12 mouse cellular contexts compared by ENCODE assay signal in the genomic region with DNA sequence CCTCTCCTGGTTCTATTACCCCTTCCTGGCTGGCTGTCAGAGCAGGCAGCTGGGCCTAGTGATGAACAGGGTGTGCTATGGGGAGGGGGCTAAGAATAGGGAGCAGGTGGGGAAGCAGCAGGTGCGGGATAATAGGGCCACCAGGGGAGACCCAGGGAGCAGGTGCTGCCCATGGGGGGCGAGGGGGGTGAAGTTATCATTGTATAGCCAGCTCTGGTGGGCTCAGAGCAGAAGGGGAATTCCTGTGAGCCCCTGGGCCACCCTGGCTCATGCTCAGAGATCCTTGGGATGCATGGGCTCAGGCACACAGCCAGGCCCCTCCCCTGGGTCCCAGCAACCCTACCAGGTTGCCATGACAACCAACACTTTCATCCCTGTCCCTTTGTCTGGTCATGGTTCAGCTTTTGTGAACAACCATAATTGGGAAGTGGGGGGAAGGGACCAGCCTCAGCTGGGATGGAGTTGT. TPM values are rescaled to one million over a fixed set of nuclear protein-coding genes. Genes with fewer than 3 reads are reported as not detected.
A peak's percentile ranks its signal among the peaks of the same experiment; 100 is the strongest.
DNase-seq lines count a peak whose midpoint lies in the region; ATAC-seq and TF ChIP-seq lines count a peak whose summit lies in the region.
"Had no signal": no experiment of that assay in that cellular context is flagged by ENCODE, and none has a peak within 500 bp of the region (broad histone marks: within the 10 kb centered on the region; RNA-seq: fewer than 3 reads in every experiment).

No protein-coding gene starts in this region.

- no peaks in the 10 kb centered on the region for H3K9me3 ChIP-seq in lung, embryonic 14.5 days (ENCODE audit: low read depth, low read length)
- H3K9me3 ChIP-seq in embryonic facial prominence, embryonic 13.5 days = no peaks in the 10 kb centered on the region
- no peaks in the 10 kb centered on the region for H3K9me3 ChIP-seq in hindbrain, embryonic 16.5 days (ENCODE audit: control insufficient read depth, low read length)

- no peak overlapping the region for H3K9ac ChIP-seq in lung, embryonic 14.5 days
- H3K9ac ChIP-seq in embryonic facial prominence, embryonic 13.5 days = no peak overlapping the region
- no peak overlapping the region for H3K9ac ChIP-seq in hindbrain, embryonic 16.5 days (ENCODE audit: low read depth, low read length)

- no peak for TF ChIP-seq CTCF in lung, embryonic 14.5 days (IDR thresholded peaks at IDR 0.05; ENCODE audit: low read depth)

- 43% methylated on average over 2 of the region's 2 CpGs for WGBS in lung, embryonic 14.5 days
- WGBS in embryonic facial prominence, embryonic 13.5 days = 42% methylated on average over 2 of the region's 2 CpGs
- 10% methylated on average over 1 of the region's 2 CpGs for WGBS in hindbrain, embryonic 16.5 days

- DNase-seq in lung, embryonic 14.5 days = peak; percentile 14
- DNase-seq in lung, postnatal 36 days = no peak
- DNase-seq in retina, embryonic 14.5 days (ENCODE audit: low spot score) = peak; percentile 82
- DNase-seq in frontal cortex, postnatal 25 days (ENCODE audit: low spot score in 2 of 2) = no peak
- no peak for DNase-seq in right cerebral cortex, adult 2 months (ENCODE audit: low spot score in 2 of 2)
- DNase-seq: heart, adult 2 months; kidney, adult 18-20 months had no signal

- H3K36me3 ChIP-seq in lung, embryonic 14.5 days (ENCODE audit: insufficient read depth) = no peaks in the 10 kb centered on the region
- no peaks in the 10 kb centered on the region for H3K36me3 ChIP-seq in embryonic facial prominence, embryonic 13.5 days
- H3K36me3 ChIP-seq in hindbrain, embryonic 16.5 days (ENCODE audit: control insufficient read depth, insufficient read depth, low read length) = no peaks in the 10 kb centered on the region

- H3K4me2 ChIP-seq in lung, embryonic 14.5 days = no peak overlapping the region
- no peak overlapping the region for H3K4me2 ChIP-seq in embryonic facial prominence, embryonic 13.5 days
- no peak overlapping the region for H3K4me2 ChIP-seq in hindbrain, embryonic 16.5 days (ENCODE audit: low read length)

- H3K27ac ChIP-seq in lung, embryonic 14.5 days (ENCODE audit: low read depth) = no peak overlapping the region
- no peak overlapping the region for H3K27ac ChIP-seq in embryonic facial prominence, embryonic 13.5 days
- H3K27ac ChIP-seq in hindbrain, embryonic 16.5 days (ENCODE audit: low read depth, low read length) = peak overlapping the region; percentile 65
- H3K27ac ChIP-seq: heart, adult 2 months had no signal

- H3K27me3 ChIP-seq in lung, embryonic 14.5 days (ENCODE audit: insufficient read depth, low read length) = no peaks in the 10 kb centered on the region
- no peaks in the 10 kb centered on the region for H3K27me3 ChIP-seq in embryonic facial prominence, embryonic 13.5 days
- no peaks in the 10 kb centered on the region for H3K27me3 ChIP-seq in hindbrain, embryonic 16.5 days (replicated peaks; ENCODE audit: control insufficient read depth, insufficient read depth, low read length)
- H3K27me3 ChIP-seq: CH12.LX had no signal

- H3K4me3 ChIP-seq in lung, embryonic 14.5 days (ENCODE audit: low read depth, low read length) = no peak overlapping the region
- H3K4me3 ChIP-seq in embryonic facial prominence, embryonic 13.5 days = no peak overlapping the region
- H3K4me3 ChIP-seq in hindbrain, embryonic 16.5 days (ENCODE audit: low read length) = no peak overlapping the region
- H3K4me3 ChIP-seq: heart, adult 2 months had no signal

- H3K4me1 ChIP-seq in lung, embryonic 14.5 days (ENCODE audit: insufficient read depth) = no peaks in the 10 kb centered on the region
- H3K4me1 ChIP-seq in embryonic facial prominence, embryonic 13.5 days = peaks cover 7% of the 10 kb centered on the region
- peaks cover 12% of the 10 kb centered on the region for H3K4me1 ChIP-seq in hindbrain, embryonic 16.5 days (ENCODE audit: control insufficient read depth, insufficient read depth, low read depth, low read length)

- no peak for ATAC-seq in lung, embryonic 14.5 days (ENCODE audit: insufficient read depth)
- peak; percentile 43; the same call in 1 of the 2 replicates for ATAC-seq in embryonic facial prominence, embryonic 13.5 days (ENCODE audit: insufficient number of reproducible peaks, insufficient read depth, low FRiP score, low TSS enrichment, low read depth)
- peak; percentile 92 for ATAC-seq in hindbrain, embryonic 16.5 days
- no peak for ATAC-seq in erythroid progenitor cell, adult 5-6 weeks (replicated peaks; ENCODE audit: low FRiP score, poor library complexity, severe bottlenecking)
- ATAC-seq: lung, postnatal 0 days had no signal

RNA-seq across cellular contexts. Expression of a gene that starts 30.2 kb away (rescaled TPM):
- 0.95 and 1.0 TPM in 2 replicates for polyA plus RNA-seq in lung, embryonic 14.5 days (2014; fragmentation: Nextera tagmentation; extraction: Ambion mirVana)
- polyA plus RNA-seq in embryonic facial prominence, embryonic 13.5 days (2015; fragmentation: Nextera tagmentation; extraction: Ambion mirVana) = 0.21 and 0.37 TPM in 2 replicates
- polyA plus RNA-seq in hindbrain, embryonic 16.5 days (2015; fragmentation: Nextera tagmentation; extraction: Ambion mirVana) = 1.3 and 1.5 TPM in 2 replicates
- not detected in 2 replicates for total RNA-seq in erythroid progenitor cell, adult 5-6 weeks (2015; ENCODE audit: low replicate concordance)
- total RNA-seq in erythroid progenitor cell, adult 5-6 weeks (2017; ENCODE audit: low replicate concordance) = not detected in 2 replicates
- total RNA-seq: heart, adult 2 months had no signal
- polyA plus RNA-seq: heart, adult 2 months had no signal

RNA-seq across cellular contexts. Expression of a gene that starts 31.1 kb away (rescaled TPM):
- 1.5 and 1.6 TPM in 2 replicates for polyA plus RNA-seq in lung, embryonic 14.5 days (2014; fragmentation: Nextera tagmentation; extraction: Ambion mirVana)
- polyA plus RNA-seq in embryonic facial prominence, embryonic 13.5 days (2015; fragmentation: Nextera tagmentation; extraction: Ambion mirVana) = 4.3 and 4.6 TPM in 2 replicates
- 2.1 TPM in 2 replicates for polyA plus RNA-seq in hindbrain, embryonic 16.5 days (2015; fragmentation: Nextera tagmentation; extraction: Ambion mirVana)
- 0.84 TPM in 1 of 2 replicates, not detected in the other for total RNA-seq in erythroid progenitor cell, adult 5-6 weeks (2015; ENCODE audit: low replicate concordance)
- total RNA-seq in erythroid progenitor cell, adult 5-6 weeks (2017; ENCODE audit: low replicate concordance) = 0.51 TPM in 1 of 2 replicates, not detected in the other

RNA-seq across cellular contexts. Expression of a gene that starts 43.9 kb away (rescaled TPM):
- 26.7 and 26.9 TPM in 2 replicates for polyA plus RNA-seq in lung, embryonic 14.5 days (2014; fragmentation: Nextera tagmentation; extraction: Ambion mirVana)
- 28.4 and 30.3 TPM in 2 replicates for polyA plus RNA-seq in embryonic facial prominence, embryonic 13.5 days (2015; fragmentation: Nextera tagmentation; extraction: Ambion mirVana)
- polyA plus RNA-seq in hindbrain, embryonic 16.5 days (2015; fragmentation: Nextera tagmentation; extraction: Ambion mirVana) = 26.7 and 30.6 TPM in 2 replicates
- 18.0 and 26.0 TPM in 2 replicates for total RNA-seq in erythroid progenitor cell, adult 5-6 weeks (2015; ENCODE audit: low replicate concordance)
- total RNA-seq in erythroid progenitor cell, adult 5-6 weeks (2017; ENCODE audit: low replicate concordance) = 25.9 and 31.7 TPM in 2 replicates

Comparison
In these comparisons a context has a peak if more than half of its experiments do, and no peak if none do; other contexts are left out.
1. DNase-seq: peak in lung, embryonic 14.5 days (single experiment) and retina, embryonic 14.5 days (single experiment); none in lung, postnatal 36 days (single experiment), frontal cortex, postnatal 25 days (0 of 2) and right cerebral cortex, adult 2 months (0 of 2).
2. ATAC-seq: peak in embryonic facial prominence, embryonic 13.5 days (single experiment) and hindbrain, embryonic 16.5 days (single experiment); none in lung, embryonic 14.5 days (single experiment) and erythroid progenitor cell, adult 5-6 weeks (single experiment).